Mouse (Mus musculus) bone marrow, adult 2 months (tissue): ENCODE results near the gene Gm21992.

ENCODE experiments used
- CTCF ChIP-seq: fragments of 200-500 bp; IDR thresholded peaks from 2 replicates; pipeline ENCODE4 v1.5.1; 2011; ENCODE audit warnings: low read length, control low read depth; ENCODE audit not compliant: control insufficient read depth, insufficient read depth
- POLR2A ChIP-seq: fragments of 200-500 bp; IDR thresholded peaks from 2 replicates; pipeline ENCODE4 v1.6.1; 2011; ENCODE audit warnings: low read depth, mild to moderate bottlenecking, control low read depth, low read length, borderline replicate concordance; ENCODE audit not compliant: control insufficient read depth

GRCm38 (mm10) chr19:4739053-4739452 lies 72.4 kb downstream of the Gm21992 start:
- TF ChIP-seq CTCF, result no peak
- TF ChIP-seq POLR2A, result no peak
